In genomic region chr14:32260830-32261229, GRCm38 (mm10) we compare ENCODE assay signal across 14 mouse cellular contexts.
"Had no signal": no experiment of that assay in that cellular context is flagged by ENCODE, and none has a peak within 500 bp of the region (broad histone marks: within the 10 kb centered on the region; RNA-seq: fewer than 3 reads in every experiment).

No protein-coding gene starts in this region.

- ATAC-seq: midbrain, embryonic 15.5 days had no signal

- H3K27me3 ChIP-seq: liver, embryonic 15.5 days; megakaryocyte, embryonic 14.5 days; midbrain, embryonic 15.5 days; neural tube, embryonic 12.5 days had no signal

- DNase-seq: kidney, postnatal 10 days; kidney, postnatal 4 days; lung, embryonic 14.5 days; thymus, postnatal 4 days had no signal

- H3K4me3 ChIP-seq: left cerebral cortex, adult 2 months; limb, embryonic 10.5 days; liver, embryonic 15.5 days; megakaryocyte, embryonic 14.5 days; midbrain, embryonic 15.5 days; neural tube, embryonic 12.5 days had no signal

- H3K4me2 ChIP-seq: liver, embryonic 11.5 days; liver, embryonic 15.5 days; lung, embryonic 14.5 days; midbrain, embryonic 11.5 days; midbrain, embryonic 15.5 days; neural tube, embryonic 12.5 days had no signal

- H3K9ac ChIP-seq: liver, embryonic 15.5 days; lung, embryonic 14.5 days; midbrain, embryonic 15.5 days; neural tube, embryonic 12.5 days had no signal

- H3K27ac ChIP-seq: left cerebral cortex, adult 2 months; limb, embryonic 10.5 days; liver, embryonic 15.5 days; macrophage; midbrain, embryonic 15.5 days; neural tube, embryonic 12.5 days; stomach, postnatal 0 days had no signal

- H3K4me1 ChIP-seq: limb, embryonic 10.5 days; liver, embryonic 15.5 days; megakaryocyte, embryonic 14.5 days; midbrain, embryonic 15.5 days; neural tube, embryonic 12.5 days had no signal

- H3K9me3 ChIP-seq: limb, embryonic 10.5 days; liver, embryonic 15.5 days; megakaryocyte, embryonic 14.5 days; midbrain, embryonic 15.5 days; neural tube, embryonic 12.5 days had no signal
